Mouse (Mus musculus): Measurements from ENCODE around the gene Clcn1.

GRCm38 (mm10) chr6:42330216-42330615, 43.7 kb downstream of the Clcn1 start:
- TF ChIP-seq CTCF (IDR thresholded peaks at IDR 0.05; ENCODE audit: low read depth, low read length) (no peak), GATA1 (IDR thresholded peaks at IDR 0.05; ENCODE audit: borderline replicate concordance, low read length) (no peak)

Measured in G1E (cell line).